Mouse (Mus musculus) brain, embryonic 18.5 days (tissue): ENCODE measurements at regions not wholly inside any gene's neighbourhood (a gene's known extent, or its start where the extent isn't known, plus 50 kb on each side); places are given as distances from the start of the nearest gene placed in this dataset.

Experiments
- DNase-seq: peaks from one replicate; pipeline ENCODE4 v3.0.0-alpha.2; 2012; ENCODE audit warnings: low read depth, low spot score

GRCm38 (mm10) chr15:68811041-68811440, 2310.3 kb upstream of the Lrrc6 start:
- no peak for DNase-seq

- peak; percentile 46 for DNase-seq
Measured at GRCm38 (mm10) chr15:68810593-68810992, 2309.9 kb upstream of the Lrrc6 start.

DNA sequence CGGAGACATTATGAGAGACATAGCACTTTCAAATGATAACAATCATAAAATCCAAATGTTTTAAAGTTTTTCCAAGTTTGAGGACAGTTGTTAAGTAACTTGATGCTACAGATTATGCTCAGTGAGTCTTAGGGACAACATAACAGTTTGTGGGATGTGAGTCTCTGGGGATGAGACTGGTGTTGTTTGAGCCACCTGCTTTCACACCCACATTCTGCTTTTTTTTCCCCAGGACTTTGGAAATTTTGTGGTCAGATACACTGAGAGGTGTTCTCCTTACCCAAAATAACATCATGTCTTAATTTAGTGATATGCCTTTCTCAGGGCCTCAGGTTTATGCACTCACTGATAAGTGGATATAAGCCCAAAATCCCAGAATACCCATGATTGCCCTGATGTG, 2307.5 kb upstream of the Lrrc6 start:
- no peak for DNase-seq

DNA sequence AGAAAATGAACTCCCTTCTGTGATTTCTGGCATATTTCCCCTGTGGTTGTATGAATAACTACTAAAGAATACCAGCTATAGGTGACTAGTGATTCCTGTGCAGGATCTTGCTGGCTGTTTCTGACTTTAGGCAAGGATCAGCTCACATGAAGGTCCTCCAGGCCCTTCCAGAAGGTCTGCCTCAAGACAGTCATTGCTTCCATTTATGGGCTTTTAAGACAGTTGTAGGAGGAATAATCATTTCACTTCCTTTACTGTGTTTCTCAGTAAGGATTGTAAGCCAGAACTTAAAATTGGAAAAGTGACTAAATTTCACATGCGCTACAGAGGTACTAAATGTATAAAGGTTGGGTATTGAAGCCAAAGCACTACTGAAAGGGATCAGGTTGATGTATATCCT, 2303.5 kb upstream of the Lrrc6 start:
- DNase-seq: no peak

- no peak for DNase-seq
Measured at GRCm38 (mm10) chr15:68801763-68802162, 2301.1 kb upstream of the Lrrc6 start.

- DNase-seq: peak; percentile 24
Measured at GRCm38 (mm10) chr15:68797406-68797805, 2296.7 kb upstream of the Lrrc6 start.

- DNase-seq: no peak
Measured at GRCm38 (mm10) chr15:68795239-68795960, 2294.7 kb upstream of the Lrrc6 start.

- DNase-seq: no peak
Measured at GRCm38 (mm10) chr15:68759948-68760347, 2259.2 kb upstream of the Lrrc6 start.

GRCm38 (mm10) chr15:68755255-68755654, 2254.5 kb upstream of the Lrrc6 start:
- DNase-seq: no peak

GRCm38 (mm10) chr15:68754834-68755233, 2254.1 kb upstream of the Lrrc6 start:
- peak; percentile 46 for DNase-seq

- DNase-seq: no peak
Measured at GRCm38 (mm10) chr15:68739344-68739743, 2238.6 kb upstream of the Lrrc6 start.

DNA sequence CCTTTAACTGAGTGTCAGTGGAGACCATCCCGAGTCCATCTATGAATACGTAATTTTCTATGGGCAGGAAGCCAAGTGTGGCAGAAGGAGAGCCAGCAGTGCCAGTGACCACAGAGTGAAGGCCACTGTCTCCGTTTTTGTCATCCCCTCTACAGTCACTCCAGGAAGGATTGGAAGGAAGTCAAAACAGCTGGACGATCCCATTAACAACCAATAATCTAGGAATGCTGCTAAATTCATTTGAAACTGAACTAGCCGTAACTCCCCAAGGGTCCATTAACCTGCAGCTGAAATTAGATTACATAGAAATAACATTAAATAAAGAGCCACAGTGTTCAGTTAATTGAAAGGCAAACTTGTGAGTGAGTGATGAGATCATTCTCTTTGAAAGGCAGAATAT, 2220.5 kb upstream of the Lrrc6 start:
- DNase-seq: no peak

GRCm38 (mm10) chr15:68719486-68719885, 2218.8 kb upstream of the Lrrc6 start:
- no peak for DNase-seq

- DNase-seq: no peak
Measured at GRCm38 (mm10) chr15:68714337-68714736, 2213.6 kb upstream of the Lrrc6 start.

DNA sequence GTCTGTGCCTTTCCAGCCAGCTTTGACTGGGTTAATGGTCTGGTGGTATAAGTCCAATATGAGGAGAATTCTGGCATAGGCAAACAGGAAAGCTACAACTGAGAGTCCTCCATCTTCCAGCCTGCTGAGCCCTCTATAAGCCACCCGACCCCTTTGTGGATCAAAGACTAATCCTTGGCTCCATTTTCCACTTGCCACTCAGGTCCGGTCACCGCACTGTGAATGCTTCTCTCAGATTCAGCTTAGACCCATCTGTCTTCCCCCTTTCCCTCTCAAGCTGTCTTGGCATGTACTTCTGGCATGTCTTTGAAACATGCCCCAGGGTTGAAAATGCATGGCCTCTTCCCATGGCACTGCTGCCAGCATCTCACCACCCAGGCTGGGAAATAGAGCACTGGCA, 2206.6 kb upstream of the Lrrc6 start:
- peak; percentile 34 for DNase-seq

- DNase-seq: no peak
Measured at GRCm38 (mm10) chr15:68695041-68695650, 2194.4 kb upstream of the Lrrc6 start.

DNA sequence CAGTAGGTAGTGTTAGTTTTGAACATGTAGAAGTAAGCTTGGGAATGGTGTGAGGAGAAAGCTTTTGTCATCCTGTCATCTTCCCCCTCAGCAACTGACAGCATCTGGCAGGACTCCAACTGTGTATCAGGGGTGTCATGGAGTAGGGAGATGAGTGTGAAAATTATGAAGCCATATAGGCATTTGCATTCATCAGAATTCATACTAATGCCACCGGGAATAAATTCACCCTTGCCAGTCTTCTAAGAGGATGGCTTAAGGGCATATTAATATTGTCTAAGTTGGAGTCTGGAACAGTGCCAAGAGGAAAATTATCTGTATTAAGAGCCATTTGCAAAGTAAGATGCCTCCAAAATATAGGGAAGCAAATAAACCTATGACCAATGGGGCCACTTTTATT, 2166.8 kb upstream of the Lrrc6 start:
- no peak for DNase-seq

- DNase-seq: no peak
Measured at GRCm38 (mm10) chr15:68665331-68665730, 2164.6 kb upstream of the Lrrc6 start.

DNA sequence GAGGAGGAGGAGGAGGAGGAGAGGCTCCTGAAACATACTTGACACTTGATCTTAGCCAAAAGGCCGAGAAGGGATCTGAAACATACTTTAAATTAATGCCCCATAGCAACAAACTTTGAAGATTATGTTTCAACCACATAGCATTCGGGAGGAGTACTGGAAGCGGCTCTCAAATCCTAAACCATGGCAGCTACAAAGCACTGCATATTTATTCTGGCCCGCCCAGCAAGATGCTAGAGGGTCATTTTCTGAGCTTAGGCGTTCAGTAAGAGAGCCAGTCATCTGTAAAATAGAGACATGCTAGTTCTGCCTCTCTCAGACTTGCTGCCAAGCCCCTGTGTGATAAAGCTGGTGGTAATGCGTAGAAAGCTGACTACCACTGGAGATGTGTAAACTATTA, 2156.0 kb upstream of the Lrrc6 start:
- no peak for DNase-seq

- DNase-seq: no peak
Measured at GRCm38 (mm10) chr15:68655046-68655445, 2154.3 kb upstream of the Lrrc6 start.

GRCm38 (mm10) chr15:68650609-68651008, 2149.9 kb upstream of the Lrrc6 start:
- no peak for DNase-seq

- no peak for DNase-seq
Measured at GRCm38 (mm10) chr15:68650033-68650432, 2149.3 kb upstream of the Lrrc6 start.

DNA sequence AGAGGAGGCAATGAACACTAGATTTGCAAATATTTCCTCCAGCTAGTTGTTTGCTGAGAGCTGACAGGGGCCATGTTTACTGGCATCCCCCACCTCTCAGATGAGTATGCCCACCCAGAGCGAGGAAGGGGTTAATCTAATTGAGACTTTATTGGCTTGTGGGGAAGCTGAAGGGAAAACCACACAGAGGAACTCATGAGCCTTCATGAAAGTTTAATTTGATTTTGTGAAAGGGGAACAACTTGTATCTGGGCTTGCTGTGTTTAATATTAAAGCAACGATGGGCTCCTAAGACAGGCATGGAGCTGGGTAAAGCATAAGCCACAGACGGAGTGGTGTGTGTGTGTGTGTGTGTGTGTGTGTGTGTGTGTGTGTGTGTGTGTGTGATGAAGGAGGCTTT, 2146.2 kb upstream of the Lrrc6 start:
- DNase-seq: no peak
